ENCODE assay signal across 8 mouse cellular contexts in the genomic region with DNA sequence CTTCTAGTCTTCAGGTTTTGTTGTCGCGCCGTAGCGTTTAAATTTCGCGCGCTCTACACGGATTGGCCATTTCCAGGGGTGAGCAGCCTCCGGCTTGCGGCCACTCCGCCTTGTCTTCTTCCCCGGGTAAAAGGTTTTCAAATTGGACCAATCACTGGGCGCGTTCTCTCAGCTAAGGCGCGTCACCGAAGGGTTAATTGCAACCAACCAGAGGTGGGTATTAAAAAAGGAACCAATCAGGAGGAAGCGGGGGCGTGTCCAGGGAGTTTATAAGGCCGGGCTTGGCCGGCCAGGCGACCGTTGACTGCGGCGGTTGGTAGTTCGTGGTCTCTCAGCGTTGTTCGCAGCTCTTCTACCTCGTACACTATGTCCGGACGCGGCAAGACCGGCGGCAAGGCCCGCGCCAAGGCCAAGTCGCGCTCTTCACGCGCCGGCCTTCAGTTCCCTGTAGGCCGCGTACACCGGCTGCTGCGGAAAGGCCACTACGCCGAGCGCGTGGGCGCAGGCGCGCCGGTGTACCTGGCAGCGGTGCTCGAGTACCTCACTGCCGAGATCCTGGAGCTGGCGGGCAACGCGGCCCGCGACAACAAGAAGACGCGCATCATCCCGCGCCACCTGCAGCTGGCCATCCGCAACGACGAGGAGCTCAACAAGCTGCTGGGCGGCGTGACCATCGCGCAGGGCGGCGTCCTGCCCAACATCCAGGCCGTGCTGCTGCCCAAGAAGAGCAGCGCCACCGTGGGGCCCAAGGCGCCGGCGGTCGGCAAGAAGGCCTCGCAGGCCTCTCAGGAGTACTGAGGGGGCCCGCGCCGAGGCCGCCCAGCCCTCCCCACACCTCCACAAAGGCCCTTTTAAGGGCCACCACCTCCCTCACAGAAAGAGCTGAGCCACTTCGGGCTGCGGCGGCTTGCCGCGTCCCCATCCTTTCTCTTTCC. TPM values are rescaled to one million over a fixed set of nuclear protein-coding genes. Genes with fewer than 3 reads are reported as not detected.
DNase-seq lines count a peak whose midpoint lies in the region; ATAC-seq lines count a peak whose summit lies in the region.

H2afx (plus strand) TSS at position 299 of the 935 bp plus-strand sequence.

- H3K27ac ChIP-seq in brown adipose tissue, adult 24 weeks (replicated peaks; ENCODE audit: low read depth, low read length): 0 out of 2 replicates have a peak within 1 kb of the TSS, but pooled peaks have one; percentile 13
- H3K27ac ChIP-seq in heart, embryonic 13.5 days (replicated peaks): peak within 1 kb of the TSS; percentile 99
- peak within 1 kb of the TSS; percentile 100 for H3K27ac ChIP-seq in liver, embryonic 12.5 days
- peak within 1 kb of the TSS; percentile 97 for H3K27ac ChIP-seq in stomach, embryonic 15.5 days

- peak within 1 kb of the TSS; percentile 77 for H3K4me3 ChIP-seq in brown adipose tissue, adult 24 weeks (ENCODE audit: insufficient read depth, low read depth, low read length)
- H3K4me3 ChIP-seq in heart, embryonic 13.5 days: peak within 1 kb of the TSS; percentile 97
- peak within 1 kb of the TSS; percentile 93 for H3K4me3 ChIP-seq in liver, embryonic 12.5 days
- peak within 1 kb of the TSS; percentile 76 for H3K4me3 ChIP-seq in stomach, embryonic 15.5 days (replicated peaks)

- H3K9me3 ChIP-seq in heart, embryonic 13.5 days: no peaks in the 10 kb centered on the region
- no peaks in the 10 kb centered on the region for H3K9me3 ChIP-seq in liver, embryonic 12.5 days (replicated peaks)
- H3K9me3 ChIP-seq in stomach, embryonic 15.5 days: no peaks in the 10 kb centered on the region

- H3K4me1 ChIP-seq in brown adipose tissue, adult 24 weeks (ENCODE audit: control insufficient read depth, insufficient read depth, insufficient read length, low read length): peaks cover 4% of the 10 kb centered on the region; the same call in 1 of the 2 replicates
- H3K4me1 ChIP-seq in heart, embryonic 13.5 days: peaks cover 29% of the 10 kb centered on the region
- peaks cover 46% of the 10 kb centered on the region for H3K4me1 ChIP-seq in liver, embryonic 12.5 days
- H3K4me1 ChIP-seq in stomach, embryonic 15.5 days: peaks cover 14% of the 10 kb centered on the region

- peak; percentile 98 for DNase-seq in CD4-positive, CD25-positive, alpha-beta regulatory T cell, adult 2 months (ENCODE audit: low read depth, low spot score)
- peak; percentile 96 for DNase-seq in fat pad, adult 2 months (ENCODE audit: extremely low read depth, low read depth, low spot score)
- peak; percentile 99 for DNase-seq in kidney, postnatal 10 days
- peak; percentile 98 to 99 for DNase-seq in natural killer cell, adult 2 months (ENCODE audit: low spot score in 2 of 2)

- H3K4me2 ChIP-seq in heart, embryonic 13.5 days: peak within 1 kb of the TSS; percentile 81
- peak within 1 kb of the TSS; percentile 84 for H3K4me2 ChIP-seq in liver, embryonic 12.5 days
- H3K4me2 ChIP-seq in stomach, embryonic 15.5 days: peak within 1 kb of the TSS; percentile 59

- H3K27me3 ChIP-seq in heart, embryonic 13.5 days (replicated peaks): no peaks in the 10 kb centered on the region
- no peaks in the 10 kb centered on the region for H3K27me3 ChIP-seq in liver, embryonic 12.5 days (replicated peaks)
- no peaks in the 10 kb centered on the region for H3K27me3 ChIP-seq in stomach, embryonic 15.5 days (replicated peaks)

- H3K9ac ChIP-seq in heart, embryonic 13.5 days: peak within 1 kb of the TSS; percentile 99
- peak within 1 kb of the TSS; percentile 99 for H3K9ac ChIP-seq in liver, embryonic 12.5 days
- H3K9ac ChIP-seq in stomach, embryonic 15.5 days: peak within 1 kb of the TSS; percentile 91

- peak; percentile 92 for ATAC-seq in heart, embryonic 13.5 days (ENCODE audit: extremely low read depth, insufficient number of reproducible peaks, low FRiP score, low TSS enrichment)
- ATAC-seq in liver, embryonic 12.5 days: peak; percentile 88
- peak; percentile 94 for ATAC-seq in stomach, embryonic 15.5 days (ENCODE audit: insufficient read depth, low FRiP score, low read depth)

- peaks cover 77% of the 10 kb centered on the region for H3K36me3 ChIP-seq in heart, embryonic 13.5 days
- peaks cover 90% of the 10 kb centered on the region for H3K36me3 ChIP-seq in liver, embryonic 12.5 days
- H3K36me3 ChIP-seq in stomach, embryonic 15.5 days: peaks cover 46% of the 10 kb centered on the region

- under 1% methylated on average over 89 of the region's 91 CpGs for WGBS in heart, embryonic 13.5 days
- under 1% methylated on average over 91 of the region's 91 CpGs for WGBS in liver, embryonic 12.5 days (ENCODE audit: insufficient replicate concordance)
- WGBS in stomach, embryonic 15.5 days: under 1% methylated on average over 91 of the region's 91 CpGs

RNA-seq across cellular contexts. Expression of gene H2afx, which starts in this region (rescaled TPM):
- 2.9 and 4.8 TPM in 2 replicates for polyA plus RNA-seq in brown adipose tissue, adult 24 weeks (2012; ENCODE audit: insufficient read depth, insufficient read length, missing spikeins)
- 196 and 199 TPM in 2 replicates for polyA plus RNA-seq in heart, embryonic 13.5 days (2015; fragmentation: Nextera tagmentation; extraction: Ambion mirVana)
- polyA plus RNA-seq in liver, embryonic 12.5 days (2016; fragmentation: Nextera tagmentation; extraction: Ambion mirVana): 233 and 239 TPM in 2 replicates
- 260 and 267 TPM in 2 replicates for polyA plus RNA-seq in stomach, embryonic 15.5 days (2015; fragmentation: Nextera tagmentation; extraction: Ambion mirVana)

Comparison
In these comparisons a context has a peak if more than half of its experiments do, and no peak if none do; other contexts are left out.
1. Peak in every context shown above with its lines: DNase-seq, ATAC-seq, H3K4me3 ChIP-seq and H3K27ac ChIP-seq.
2. RNA of gene H2afx (polyA plus RNA-seq): 260 to 267 TPM in stomach, embryonic 15.5 days, 233 to 239 TPM in liver, embryonic 12.5 days and 196 to 199 TPM in heart, embryonic 13.5 days; 2.9 to 4.8 TPM in brown adipose tissue, adult 24 weeks; every median in the first group is over 10 times any median in the second.
3. H3K27ac ChIP-seq: peak in every context shown above with its lines; median percentile 100 in liver, embryonic 12.5 days; 99 in heart, embryonic 13.5 days; 97 in stomach, embryonic 15.5 days; 13 in brown adipose tissue, adult 24 weeks.